Mouse (Mus musculus): ENCODE measurements around the gene Lrp1. TPM values are rescaled to one million over a fixed set of nuclear protein-coding genes. Genes with fewer than 3 reads are reported as not detected.

Gene Lrp1
- 38.9 and 46.3 TPM in 2 replicates for polyA plus RNA-seq (2015; fragmentation: Nextera tagmentation; extraction: Ambion mirVana)

GRCm38 (mm10) chr10:127620406-127621190 lies at the start of gene Lrp1:
TSS of gene Lrp1 (minus strand) at chr10:127621148.

DNA sequence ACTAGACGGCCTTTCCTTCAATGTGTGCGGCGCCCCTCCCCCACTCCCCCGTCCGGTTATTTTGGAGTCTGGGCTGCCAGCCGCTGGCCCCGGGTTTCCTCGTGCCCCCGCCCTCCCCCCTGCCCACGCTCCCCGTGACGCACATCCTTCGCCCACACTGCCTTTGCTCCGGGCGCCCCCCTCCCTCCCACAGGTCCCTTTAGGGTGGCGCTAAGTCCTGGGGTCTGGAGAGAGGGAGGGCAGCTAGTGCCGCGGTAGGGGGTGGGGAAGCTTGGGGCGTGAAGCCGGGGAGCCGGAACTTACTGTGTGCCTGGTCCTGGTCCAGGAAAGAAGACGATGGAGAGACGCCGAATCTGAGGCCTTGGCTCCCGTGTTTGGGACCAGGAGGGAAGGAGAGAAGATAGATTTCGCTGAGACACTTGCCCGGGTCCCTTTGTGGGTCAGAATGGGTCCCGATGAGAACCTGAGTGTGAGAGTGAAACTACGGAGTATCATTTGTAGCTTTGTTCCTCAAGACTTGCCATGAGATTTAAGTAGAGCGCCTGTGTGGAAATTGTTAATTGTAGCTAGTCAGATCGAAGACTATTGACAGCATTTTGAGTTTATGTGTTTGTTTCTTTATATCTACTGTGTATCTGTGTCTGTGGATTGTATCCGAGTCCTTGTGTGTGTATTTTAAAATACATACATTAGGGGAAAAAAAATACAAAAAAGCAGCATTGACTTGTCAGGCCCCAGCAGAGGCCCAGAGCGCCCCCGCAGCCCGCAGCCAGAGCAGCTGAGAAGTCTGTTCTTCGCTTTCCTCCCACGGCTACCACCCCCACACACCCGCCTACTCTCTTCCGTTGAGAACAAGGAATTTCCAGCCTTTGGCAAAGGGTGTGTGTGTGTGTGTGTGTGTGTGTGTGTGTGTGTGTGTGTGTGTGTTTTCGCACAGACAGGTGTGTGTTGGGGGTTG lies 47.4 kb upstream of the Lrp1 start, which contains the start of gene Nab2:
TSS of gene Nab2 (minus strand) at position 476 of the 958 bp plus-strand sequence.

GRCm38 (mm10) chr10:127666501-127667268 lies 45.7 kb upstream of the Lrp1 start, which contains the start of gene Nemp1:
TSS of gene Nemp1 (plus strand) at chr10:127666901.

DNA sequence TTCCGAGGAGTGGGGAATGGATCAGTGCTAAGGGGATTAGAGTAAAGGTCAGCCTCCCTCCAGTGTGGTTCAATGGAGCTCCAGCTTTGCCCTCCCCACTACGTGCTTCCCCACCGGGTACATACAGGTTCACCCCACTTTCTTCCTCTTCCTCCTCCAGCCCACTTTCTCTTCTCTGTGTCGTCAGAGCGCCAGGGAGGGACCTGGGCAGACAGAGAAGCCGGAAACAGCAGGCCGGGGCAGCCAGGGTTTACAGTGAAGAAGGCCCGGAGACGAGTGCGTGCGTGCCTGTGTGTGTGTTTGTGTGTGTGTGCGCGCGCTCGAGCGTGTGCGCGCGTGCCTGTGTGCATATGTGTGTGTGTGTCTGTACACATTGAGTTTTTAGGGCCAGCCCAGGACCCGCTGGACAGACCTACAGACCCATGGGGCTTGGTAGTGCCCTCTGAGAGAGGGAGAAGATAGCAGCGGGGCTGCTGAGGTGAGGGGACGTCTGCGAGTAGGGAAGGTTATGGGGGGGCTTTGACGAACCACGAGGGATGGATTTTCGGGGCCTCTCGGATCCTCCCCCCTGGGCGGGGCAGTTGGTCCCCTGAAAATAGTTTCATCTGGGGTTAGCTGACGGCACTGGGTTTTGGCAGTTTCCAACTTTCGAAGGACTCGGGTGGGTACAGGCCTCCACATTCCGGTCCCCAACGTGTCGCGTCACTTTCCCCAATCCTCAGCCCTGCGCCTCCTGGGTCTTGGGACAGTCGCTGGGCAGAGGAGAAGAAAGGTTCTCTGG lies 22.0 kb upstream of the Lrp1 start, which contains the start of gene Stat6:
TSS of gene Stat6 (plus strand) at position 215 of the 781 bp plus-strand sequence.

GRCm38 (mm10) chr10:127534036-127534928 lies 86.7 kb downstream of the Lrp1 start, which contains the start of gene Nxph4:
TSS of gene Nxph4 (minus strand) at chr10:127534559.

GRCm38 (mm10) chr10:127522088-127522581 lies 98.8 kb downstream of the Lrp1 start, which contains the start of gene Shmt2:
TSS of gene Shmt2 (minus strand) at chr10:127522444.

DNA sequence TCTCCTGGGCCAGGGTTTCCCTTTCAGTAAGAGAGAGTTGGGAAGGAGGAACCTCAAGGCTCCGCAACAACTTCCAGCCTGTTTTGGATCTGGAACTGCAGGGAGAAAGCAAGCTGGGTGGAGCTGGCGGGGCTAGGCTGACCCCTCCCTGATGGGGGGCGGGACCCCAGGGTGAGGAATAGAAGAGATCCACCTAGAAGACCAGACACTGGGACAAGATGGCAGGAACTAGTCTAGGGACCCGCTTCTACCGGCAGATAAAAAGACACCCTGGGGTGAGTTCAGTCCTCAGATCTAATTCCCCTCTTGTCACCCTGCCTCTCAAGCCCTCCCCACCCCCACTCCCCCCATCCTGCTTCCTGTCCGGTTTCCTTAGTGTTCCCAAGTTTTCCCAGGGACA lies 106.2 kb downstream of the Lrp1 start, which contains the start of gene Ndufa4l2:
TSS of gene Ndufa4l2 (plus strand) at position 204 of the 400 bp plus-strand sequence.

DNA sequence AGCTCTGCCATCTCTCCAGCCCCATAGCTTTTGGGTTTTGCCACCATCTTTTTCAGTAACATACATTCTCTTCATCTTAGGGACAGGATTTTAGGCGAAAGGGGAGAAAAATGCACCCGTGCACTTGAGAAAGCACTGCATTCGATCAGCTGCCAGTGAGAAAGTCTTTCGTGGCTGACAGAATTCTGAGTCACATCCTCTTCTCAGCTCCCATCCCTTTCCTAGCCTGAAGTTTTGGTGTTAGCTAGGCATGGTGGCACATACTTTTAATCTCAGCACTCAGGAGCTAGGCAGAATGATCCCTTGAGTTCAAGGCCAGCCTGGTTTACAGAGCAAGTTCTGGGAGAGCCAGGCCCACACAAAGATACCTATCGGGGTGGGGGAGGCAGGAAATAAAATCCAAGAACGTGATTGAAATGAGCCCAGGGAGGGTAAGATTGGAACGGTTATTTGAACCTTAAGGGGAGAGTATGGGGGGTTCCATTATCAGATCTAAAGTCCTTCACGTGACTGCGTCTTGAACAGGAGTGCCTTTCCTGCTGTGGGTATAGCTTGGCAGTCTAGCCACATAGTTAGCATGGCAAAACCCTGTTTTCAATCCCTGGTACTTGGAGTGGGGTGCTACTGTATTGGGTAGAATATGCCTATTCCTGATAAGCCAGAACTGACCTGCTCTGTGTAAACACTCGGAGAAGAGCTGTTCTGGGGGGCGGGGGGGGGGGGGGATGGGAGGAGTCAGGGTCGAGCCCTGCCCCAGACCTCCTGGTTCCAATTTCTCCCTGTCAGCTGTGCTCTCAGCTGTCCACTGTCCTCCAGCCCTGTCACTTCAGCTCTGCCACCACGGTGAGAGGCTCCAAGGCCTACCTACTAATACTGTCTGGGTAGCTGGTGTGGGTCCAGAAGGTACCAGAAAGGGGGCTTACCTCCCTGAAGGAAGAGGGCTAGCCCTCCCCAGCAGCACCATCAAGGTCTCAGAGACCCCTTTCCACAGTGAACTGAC lies 119.8 kb downstream of the Lrp1 start, which contains the start of gene Stac3:
TSS of gene Stac3 (plus strand) at position 793 of the 1,000 bp plus-strand sequence.

Other genes with a start within 250 kb of the Lrp1 start
- gene R3hdm2, start 240.8 kb downstream of the Lrp1 start, polyA plus RNA-seq (2015; fragmentation: Nextera tagmentation; extraction: Ambion mirVana) = 19.0 and 21.7 TPM in 2 replicates
- gene Stac3, start 119.5 kb downstream of the Lrp1 start, polyA plus RNA-seq (2015; fragmentation: Nextera tagmentation; extraction: Ambion mirVana) = 123 and 126 TPM in 2 replicates
- 28.6 and 40.9 TPM in 2 replicates for gene Ndufa4l2, start 106.2 kb downstream of the Lrp1 start, polyA plus RNA-seq (2015; fragmentation: Nextera tagmentation; extraction: Ambion mirVana)
- gene Shmt2, start 98.7 kb downstream of the Lrp1 start, polyA plus RNA-seq (2015; fragmentation: Nextera tagmentation; extraction: Ambion mirVana) = 28.6 and 34.5 TPM in 2 replicates
- gene Nxph4, start 86.6 kb downstream of the Lrp1 start, polyA plus RNA-seq (2015; fragmentation: Nextera tagmentation; extraction: Ambion mirVana) = 2.0 and 2.1 TPM in 2 replicates
- 13.2 and 15.5 TPM in 2 replicates for gene Stat6, start 21.8 kb upstream of the Lrp1 start, polyA plus RNA-seq (2015; fragmentation: Nextera tagmentation; extraction: Ambion mirVana)
- 4.0 and 4.1 TPM in 2 replicates for gene Nemp1, start 45.8 kb upstream of the Lrp1 start, polyA plus RNA-seq (2015; fragmentation: Nextera tagmentation; extraction: Ambion mirVana)
- gene Nab2, start 47.4 kb upstream of the Lrp1 start, polyA plus RNA-seq (2015; fragmentation: Nextera tagmentation; extraction: Ambion mirVana) = 6.1 and 7.3 TPM in 2 replicates
- 0.12 and 0.28 TPM in 2 replicates for gene Myo1a, start 84.0 kb upstream of the Lrp1 start, polyA plus RNA-seq (2015; fragmentation: Nextera tagmentation; extraction: Ambion mirVana)
- gene Tac2, start 103.3 kb upstream of the Lrp1 start, polyA plus RNA-seq (2015; fragmentation: Nextera tagmentation; extraction: Ambion mirVana) = 0.91 and 1.0 TPM in 2 replicates
- 0.83 and 0.88 TPM in 2 replicates for gene Zbtb39, start 118.4 kb upstream of the Lrp1 start, polyA plus RNA-seq (2015; fragmentation: Nextera tagmentation; extraction: Ambion mirVana)
- gene Gpr182, start 130.6 kb upstream of the Lrp1 start, polyA plus RNA-seq (2015; fragmentation: Nextera tagmentation; extraction: Ambion mirVana) = 1.1 and 1.7 TPM in 2 replicates
- gene Rdh1, start 138.6 kb upstream of the Lrp1 start, polyA plus RNA-seq (2015; fragmentation: Nextera tagmentation; extraction: Ambion mirVana) = 0.17 TPM in 1 of 2 replicates, not detected in the other
- gene Rdh16f1, start 138.6 kb upstream of the Lrp1 start, polyA plus RNA-seq (2015; fragmentation: Nextera tagmentation; extraction: Ambion mirVana) = 1.1 TPM in 1 of 2 replicates, not detected in the other
- gene Rdh9, start 155.2 kb upstream of the Lrp1 start, polyA plus RNA-seq (2015; fragmentation: Nextera tagmentation; extraction: Ambion mirVana) = 0.28 TPM in 1 of 2 replicates, not detected in the other
- gene Rdh16, start 180.0 kb upstream of the Lrp1 start, polyA plus RNA-seq (2015; fragmentation: Nextera tagmentation; extraction: Ambion mirVana) = not detected in 2 replicates
- gene Rdh19, start 228.8 kb upstream of the Lrp1 start, polyA plus RNA-seq (2015; fragmentation: Nextera tagmentation; extraction: Ambion mirVana) = not detected in 2 replicates
- not detected in 2 replicates for gene Rdh16f2, start 245.3 kb upstream of the Lrp1 start, polyA plus RNA-seq (2015; fragmentation: Nextera tagmentation; extraction: Ambion mirVana)

Measured in skeletal muscle tissue, postnatal 0 days (tissue).